Mouse (Mus musculus) midbrain, embryonic 14.5 days (tissue): ENCODE data around the gene Krt90. TPM values are rescaled to one million over a fixed set of nuclear protein-coding genes. Genes with fewer than 3 reads are reported as not detected.

Experiments
- microRNA-seq: library from miRNA; unstranded; fragments of <30 nt; microRNA quantifications from one replicate; pipeline ENCODE4, GENCODE M21; 2016
- polyA plus RNA-seq: library from polyadenylated mRNA; unstranded; fragments of >200 nt; fragmentation: Nextera tagmentation; extraction: Ambion mirVana; gene quantifications from 2 replicates; pipeline ENCODE4 v1.2.1, GENCODE M21; 2014

Krt90 gene
- polyA plus RNA-seq, 1 experiment from 2014 or later, result 0.08 TPM

Small RNAs within 50 kb of the gene (microRNA-seq; reads per million reads assigned to microRNA genes)
- gene Gm44393 (not detected), gene Gm44460 (not detected)

Other genes starting within 250 kb of the Krt90 start
- gene Krt80, start 192.8 kb downstream of the Krt90 start, polyA plus RNA-seq, result not detected in 2 replicates
- gene Krt7, start 151.9 kb downstream of the Krt90 start, polyA plus RNA-seq, result 0.12 and 0.24 TPM in 2 replicates
- 0.09 and 0.26 TPM in 2 replicates for gene Krt87, start 124.1 kb downstream of the Krt90 start, polyA plus RNA-seq
- not detected in 2 replicates for gene Krt88, start 115.2 kb downstream of the Krt90 start, polyA plus RNA-seq
- gene Krt81, start 99.2 kb downstream of the Krt90 start, polyA plus RNA-seq, result not detected in 2 replicates
- 0.11 and 0.12 TPM in 2 replicates for gene Krt86, start 89.5 kb downstream of the Krt90 start, polyA plus RNA-seq
- gene Krt83, start 71.4 kb downstream of the Krt90 start, polyA plus RNA-seq, result not detected in 2 replicates
- gene Gm49425, start 45.7 kb downstream of the Krt90 start, polyA plus RNA-seq, result not detected in 2 replicates
- gene Krt84, start 30.1 kb downstream of the Krt90 start, polyA plus RNA-seq, result not detected in 2 replicates
- not detected in 2 replicates for gene Krt82, start 12.3 kb downstream of the Krt90 start, polyA plus RNA-seq
- 0.07 and 0.15 TPM in 2 replicates for gene Krt75, start 11.0 kb upstream of the Krt90 start, polyA plus RNA-seq
- not detected in 2 replicates for gene Gm5414, start 65.2 kb upstream of the Krt90 start, polyA plus RNA-seq
- not detected in 2 replicates for gene Gm5478, start 84.4 kb upstream of the Krt90 start, polyA plus RNA-seq
- gene Krt6b, start 117.3 kb upstream of the Krt90 start, polyA plus RNA-seq, result not detected in 2 replicates
- not detected in 2 replicates for gene Krt6a, start 131.4 kb upstream of the Krt90 start, polyA plus RNA-seq
- not detected in 2 replicates for gene Krt5, start 149.9 kb upstream of the Krt90 start, polyA plus RNA-seq
- gene Krt71, start 180.2 kb upstream of the Krt90 start, polyA plus RNA-seq, result 0.25 and 0.63 TPM in 2 replicates
- 0.11 TPM in 1 of 2 replicates, not detected in the other for gene Krt72, start 223.5 kb upstream of the Krt90 start, polyA plus RNA-seq
- 1.1 and 2.0 TPM in 2 replicates for gene Krt73, start 239.4 kb upstream of the Krt90 start, polyA plus RNA-seq